Comparison of ENCODE assay signal across 14 mouse cellular contexts in the genomic region with DNA sequence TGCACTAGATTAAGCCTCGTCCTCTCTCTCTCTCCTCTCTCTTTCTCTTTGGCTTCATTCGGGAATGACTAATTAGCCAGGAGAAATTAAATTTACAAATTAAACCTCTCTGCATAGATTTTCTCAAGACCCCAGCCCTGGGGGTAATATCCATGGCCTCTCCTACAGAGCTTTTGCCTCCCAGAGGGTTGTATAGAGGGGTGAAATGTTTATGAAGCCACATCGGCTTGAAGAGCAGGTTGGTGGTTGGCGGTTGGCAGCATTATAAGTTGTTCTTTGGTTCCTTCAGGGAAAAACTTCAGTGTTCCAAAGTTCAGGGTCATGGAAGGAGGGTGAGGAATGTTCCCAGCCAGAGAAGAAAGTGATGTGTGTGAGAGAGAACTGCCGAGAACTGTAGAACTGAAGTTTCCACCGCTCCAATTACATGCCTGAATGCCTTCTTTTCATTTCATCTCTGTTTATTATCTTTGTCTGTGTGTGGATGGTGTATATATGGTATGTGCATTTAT.
"Had no signal": no experiment of that assay in that cellular context is flagged by ENCODE, and none has a peak within 500 bp of the region (broad histone marks: within the 10 kb centered on the region; RNA-seq: fewer than 3 reads in every experiment).

No protein-coding gene starts in this region.

- H3K9ac ChIP-seq: liver, embryonic 15.5 days; midbrain, embryonic 13.5 days had no signal

- H3K9me3 ChIP-seq: liver, embryonic 15.5 days; midbrain, embryonic 13.5 days had no signal

- H3K27me3 ChIP-seq: liver, embryonic 15.5 days; midbrain, embryonic 13.5 days had no signal

- H3K4me3 ChIP-seq: liver, embryonic 15.5 days; midbrain, embryonic 13.5 days had no signal

- H3K27ac ChIP-seq: liver, embryonic 15.5 days; midbrain, embryonic 13.5 days had no signal

- ATAC-seq: intestine, embryonic 16.5 days; lung, postnatal 0 days; midbrain, embryonic 13.5 days had no signal

- DNase-seq: layer of hippocampus, adult 9-11 months; layer of hippocampus, postnatal 36 days; left cerebral cortex, postnatal 4 days; lung, adult 2 months; lung, postnatal 36 days; right cerebral cortex, adult 18-20 months; right cerebral cortex, postnatal 25 days; thymus, adult 18-20 months; thymus, postnatal 14 days had no signal

- H3K4me1 ChIP-seq: liver, embryonic 15.5 days; midbrain, embryonic 13.5 days had no signal

- H3K4me2 ChIP-seq: liver, embryonic 11.5 days; liver, embryonic 15.5 days; midbrain, embryonic 13.5 days had no signal

- H3K36me3 ChIP-seq: liver, embryonic 15.5 days; midbrain, embryonic 13.5 days had no signal
